Mouse (Mus musculus) CH12.LX (cell line): Measurements from ENCODE around the gene Ccdc167. TPM values are rescaled to one million over a fixed set of nuclear protein-coding genes. Genes with fewer than 3 reads are reported as not detected.

ENCODE experiments used
- DNase-seq: peaks from one replicate; pipeline ENCODE4 v3.0.0-alpha.2; 2013; ENCODE audit errors: extremely low read depth
- H3K27ac ChIP-seq: 2 replicates; pipeline ENCODE4 v1.5.1; 2012; ENCODE audit warnings: low read depth, mild to moderate bottlenecking, control low read depth, moderate library complexity; ENCODE audit not compliant: insufficient read depth
- H3K27me3 ChIP-seq: replicated peaks from 2 replicates; pipeline ENCODE3; 2012; ENCODE audit warnings: inconsistent platforms
- H3K36me3 ChIP-seq, 2 experiments: replicated peaks in 1 of 2; 2 replicates each; pipeline versions ENCODE3 to v1.6.1; 2012; ENCODE audit warnings: inconsistent platforms in 1 of 2, low read length in 1 of 2, mild to moderate bottlenecking in 1 of 2, mixed read lengths in 1 of 2, moderate library complexity in 1 of 2; ENCODE audit not compliant: control insufficient read depth in 1 of 2, insufficient read depth in 1 of 2
- H3K4me1 ChIP-seq, 2 experiments: 2 replicates each; pipeline ENCODE4 v1.6.1; 2012; ENCODE audit warnings: inconsistent platforms in 1 of 2, moderate library complexity in 1 of 2; ENCODE audit not compliant: insufficient read depth in 2 of 2, control insufficient read depth in 1 of 2
- H3K4me2 ChIP-seq: 2 replicates; pipeline ENCODE4 v1.6.1; 2012; ENCODE audit warnings: low read depth, mild to moderate bottlenecking, control low read depth; ENCODE audit not compliant: poor library complexity, insufficient read depth, severe bottlenecking
- H3K4me3 ChIP-seq, 3 experiments: fragments of 150-350 bp in 1 of 3; sonication (generic) in 1 of 3; replicated peaks in 1 of 3; 2 replicates each; pipeline versions ENCODE3 to v1.5.1; 2011 to 2012; ENCODE audit warnings: low read depth in 2 of 3, low read length in 2 of 3, mild to moderate bottlenecking in 2 of 3, moderate library complexity in 2 of 3, control low read depth in 1 of 3, improper control_type of control experiment in 1 of 3, inconsistent platforms in 1 of 3, mixed read lengths in 1 of 3; ENCODE audit not compliant: poor library complexity in 1 of 3
- H3K79me2 ChIP-seq: replicated peaks from 2 replicates; pipeline ENCODE4 v1.6.1; 2012; ENCODE audit warnings: mild to moderate bottlenecking, moderate library complexity; ENCODE audit not compliant: control insufficient read depth, poor library complexity, insufficient read depth, severe bottlenecking; ENCODE audit errors: extremely low read depth
- H3K9ac ChIP-seq: 2 replicates; pipeline ENCODE4 v1.6.1; 2012; ENCODE audit warnings: low read depth, mild to moderate bottlenecking, control low read depth, moderate library complexity; ENCODE audit not compliant: insufficient read depth
- H3K9me3 ChIP-seq: replicated peaks from 2 replicates; pipeline ENCODE3; 2012; ENCODE audit warnings: low read length, inconsistent platforms, mixed read lengths
- EP300 ChIP-seq: IDR thresholded peaks from 2 replicates; pipeline ENCODE4 v1.6.1; 2011; ENCODE audit warnings: low read length, improper control_type of control experiment
- IRF4 ChIP-seq: IDR thresholded peaks from 2 replicates; pipeline ENCODE4 v1.6.1; 2014; ENCODE audit warnings: low read depth, mild to moderate bottlenecking, inconsistent platforms, low read length, improper control_type of control experiment
- JUN ChIP-seq: IDR thresholded peaks from 2 replicates; pipeline ENCODE4 v1.6.1; 2011; ENCODE audit warnings: low read depth, mild to moderate bottlenecking, low read length, improper control_type of control experiment, moderate library complexity; ENCODE audit not compliant: insufficient read depth
- MYC ChIP-seq: IDR thresholded peaks from 2 replicates; pipeline ENCODE4 v1.6.1; 2011; ENCODE audit warnings: low read depth, mild to moderate bottlenecking, improper control_type of control experiment, low read length
- NRF1 ChIP-seq: IDR thresholded peaks from 2 replicates; pipeline ENCODE4 v1.6.1; 2014; ENCODE audit warnings: low read depth, mild to moderate bottlenecking, inconsistent platforms, low read length, improper control_type of control experiment, moderate library complexity
- POLR2AphosphoS2 ChIP-seq: IDR thresholded peaks from 2 replicates; pipeline ENCODE4 v1.6.1; 2011; ENCODE audit warnings: low read depth, low read length, improper control_type of control experiment
- SMC3 ChIP-seq: IDR thresholded peaks from 2 replicates; pipeline ENCODE4 v1.6.1; 2011; ENCODE audit warnings: low read depth, low read length, improper control_type of control experiment
- TBP ChIP-seq: conservative IDR thresholded peaks from 2 replicates; pipeline ENCODE4 v1.6.1; 2011; ENCODE audit warnings: low read depth, low read length, improper control_type of control experiment
- ZKSCAN1 ChIP-seq: IDR thresholded peaks from 2 replicates; pipeline ENCODE4 v1.6.1; 2012; ENCODE audit warnings: low read depth, inconsistent platforms, low read length, improper control_type of control experiment, borderline replicate concordance
- dilution Hi-C: fragments of 300-500 bp; cut with MboI; formaldehyde crosslinking; loops from 2 replicates; pipeline ENCODE4 v1.14.3; 2020; ENCODE audit warnings: low sequenced_read_pairs; ENCODE audit not compliant: extremely low pct_unique_long_range_greater_than_20kb, extremely low pct_ligation_motif_present
- in situ Hi-C: fragments of 300-500 bp; cut with MboI; formaldehyde crosslinking; loops from 3 replicates; pipeline ENCODE4 v1.14.3; 2019; ENCODE audit warnings: low sequenced_read_pairs, low pct_ligation_motif_present, low pct_unique_long_range_greater_than_20kb, mixed read lengths
- polyA plus RNA-seq: library from polyadenylated mRNA; unstranded; fragments of >175 nt; gene quantifications from 2 replicates; pipeline ENCODE4 v1.2.1, GENCODE M21; 2012; ENCODE audit warnings: low read depth; ENCODE audit not compliant: insufficient read length
- total RNA-seq, 2 experiments: library from RNA; depleted of rRNA; stranded (reverse); fragments of 300-350 nt in 1 of 2; fragments of >200 nt in 1 of 2; gene quantifications; 2 replicates each; pipeline ENCODE4 v1.2.3; 2012 to 2014

The Ccdc167 gene
- total and polyA plus RNA-seq, 3 experiments, result 8.8 to 18.7 (median 12.0) TPM

- Histone ChIP-seq H3K4me2 (no peak overlapping the region), H3K9ac (no peak overlapping the region), H3K79me2 (no peaks in the 10 kb centered on the region)
- no peak for TF ChIP-seq ZKSCAN1
- TF ChIP-seq, all 38 proteins: peak for 0
- in situ Hi-C loops (no loop called here), dilution Hi-C loops (no loop called here)
- peaks cover 50 to 67% of the 10 kb centered on the region in 2 experiments for H3K36me3 ChIP-seq
- H3K4me3 ChIP-seq, result no peak overlapping the region
- H3K9me3 ChIP-seq, result no peaks in the 10 kb centered on the region
- no peak for DNase-seq
- H3K27me3 ChIP-seq, result no peaks in the 10 kb centered on the region
- peaks cover 0 to 18% of the 10 kb centered on the region in 2 experiments; a peak in 2 of 4 replicates for H3K4me1 ChIP-seq
- no peak overlapping the region for H3K27ac ChIP-seq
Measured at GRCm38 (mm10) chr17:29640971-29641370, 75.9 kb downstream of the Ccdc167 start.

DNA sequence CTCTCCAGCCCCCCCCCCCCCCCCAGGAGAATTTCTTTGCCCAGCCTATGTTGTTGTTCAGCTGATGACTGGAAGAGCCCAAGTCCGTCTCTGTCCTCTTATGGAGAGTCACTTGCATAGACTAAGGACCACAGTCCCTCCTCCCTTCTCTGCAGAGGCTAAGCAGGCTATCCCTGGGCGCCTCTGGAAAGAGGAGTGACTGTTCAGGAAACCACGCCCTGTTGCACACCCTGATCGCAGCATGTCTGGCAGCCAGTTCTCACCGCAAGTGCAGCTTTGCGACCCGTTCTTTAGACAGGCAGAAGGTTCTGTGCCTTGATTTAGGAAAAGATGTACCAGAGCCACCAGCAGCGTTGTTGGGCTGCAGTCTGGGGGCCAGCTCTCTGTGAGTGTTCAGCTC, 78.9 kb downstream of the Ccdc167 start:
- Histone ChIP-seq H3K9me3 (no peaks in the 10 kb centered on the region), H3K4me3 (no peak overlapping the region), H3K4me1 (0 out of 4 replicates have a peak, but pooled peaks cover 0 to 2% of the 10 kb centered on the region in 2 experiments), H3K27ac (no peak overlapping the region), H3K27me3 (no peaks in the 10 kb centered on the region), H3K79me2 (no peaks in the 10 kb centered on the region), H3K36me3 (peaks cover 70 to 84% of the 10 kb centered on the region in 2 experiments), H3K4me2 (no peak overlapping the region), H3K9ac (no peak overlapping the region)
- no peak for TF ChIP-seq POLR2AphosphoS2
- TF ChIP-seq SMC3, result no peak
- TF ChIP-seq NRF1, result no peak
- no peak for TF ChIP-seq MYC
- no peak for TF ChIP-seq IRF4
- no peak for DNase-seq
- dilution Hi-C loops, result no loop called here
- in situ Hi-C loops, result no loop called here

GRCm38 (mm10) chr17:29637377-29637776, 79.5 kb downstream of the Ccdc167 start:
- no peaks in the 10 kb centered on the region for H3K79me2 ChIP-seq
- H3K27me3 ChIP-seq, result no peaks in the 10 kb centered on the region
- H3K4me3 ChIP-seq, result no peak overlapping the region
- no peak for DNase-seq
- 0 out of 4 replicates have a peak, but pooled peaks cover 0 to 2% of the 10 kb centered on the region in 2 experiments for H3K4me1 ChIP-seq
- H3K36me3 ChIP-seq, result peaks cover 69 to 88% of the 10 kb centered on the region in 2 experiments
- H3K4me2 ChIP-seq, result no peak overlapping the region
- no peaks in the 10 kb centered on the region for H3K9me3 ChIP-seq
- TF ChIP-seq EP300 (no peak), TBP (no peak), JUN (no peak)
- TF ChIP-seq, all 38 proteins: peak for 0
- dilution Hi-C loops (no loop called here), in situ Hi-C loops (no loop called here)
- H3K9ac ChIP-seq, result no peak overlapping the region
- no peak overlapping the region for H3K27ac ChIP-seq

Other genes starting within 250 kb of the Ccdc167 start
- gene Pim1, start 226.3 kb downstream of the Ccdc167 start, total RNA-seq (2012; rRNA removed), result 141 and 178 TPM in 2 replicates
- gene Pim1, start 226.3 kb downstream of the Ccdc167 start, total RNA-seq (2014; rRNA removed), result 72.7 and 75.8 TPM in 2 replicates
- gene Pim1, start 226.3 kb downstream of the Ccdc167 start, polyA plus RNA-seq, result 121 and 133 TPM in 2 replicates
- gene Gm17657, start 167.4 kb downstream of the Ccdc167 start, total RNA-seq (2012; rRNA removed), result 0.21 and 0.50 TPM in 2 replicates
- not detected in 2 replicates for gene Gm17657, start 167.4 kb downstream of the Ccdc167 start, total RNA-seq (2014; rRNA removed)
- gene Gm17657, start 167.4 kb downstream of the Ccdc167 start, polyA plus RNA-seq, result 0.16 and 0.20 TPM in 2 replicates
- 6.6 and 7.3 TPM in 2 replicates for gene Tbc1d22b, start 167.3 kb downstream of the Ccdc167 start, total RNA-seq (2012; rRNA removed)
- gene Tbc1d22b, start 167.3 kb downstream of the Ccdc167 start, total RNA-seq (2014; rRNA removed), result 3.1 and 3.8 TPM in 2 replicates
- 13.4 and 17.3 TPM in 2 replicates for gene Tbc1d22b, start 167.3 kb downstream of the Ccdc167 start, polyA plus RNA-seq
- gene Tmem217, start 164.7 kb downstream of the Ccdc167 start, total RNA-seq (2012; rRNA removed), result 0.76 and 0.97 TPM in 2 replicates
- not detected in 2 replicates for gene Tmem217, start 164.7 kb downstream of the Ccdc167 start, total RNA-seq (2014; rRNA removed)
- 0.26 TPM in 1 of 2 replicates, not detected in the other for gene Tmem217, start 164.7 kb downstream of the Ccdc167 start, polyA plus RNA-seq
- gene Rnf8, start 102.3 kb downstream of the Ccdc167 start, total RNA-seq (2012; rRNA removed), result 33.7 and 35.4 TPM in 2 replicates
- gene Rnf8, start 102.3 kb downstream of the Ccdc167 start, total RNA-seq (2014; rRNA removed), result 29.9 and 30.9 TPM in 2 replicates
- gene Rnf8, start 102.3 kb downstream of the Ccdc167 start, polyA plus RNA-seq, result 38.8 and 41.2 TPM in 2 replicates
- 4.2 TPM in 2 replicates for gene Gm28043, start 102.2 kb downstream of the Ccdc167 start, total RNA-seq (2012; rRNA removed)
- 3.6 and 4.1 TPM in 2 replicates for gene Gm28043, start 102.2 kb downstream of the Ccdc167 start, total RNA-seq (2014; rRNA removed)
- gene Gm28043, start 102.2 kb downstream of the Ccdc167 start, polyA plus RNA-seq, result 3.5 and 3.7 TPM in 2 replicates
- gene Cmtr1, start 56.4 kb downstream of the Ccdc167 start, total RNA-seq (2012; rRNA removed), result 88.8 and 95.3 TPM in 2 replicates
- 96.9 and 105 TPM in 2 replicates for gene Cmtr1, start 56.4 kb downstream of the Ccdc167 start, total RNA-seq (2014; rRNA removed)
- gene Cmtr1, start 56.4 kb downstream of the Ccdc167 start, polyA plus RNA-seq, result 135 and 152 TPM in 2 replicates